Mouse (Mus musculus) bone marrow, adult 2 months (tissue): Measurements from ENCODE around the gene A630095N17Rik. TPM values are rescaled to one million over a fixed set of nuclear protein-coding genes. Genes with fewer than 3 reads are reported as not detected.
A peak's percentile ranks its signal among the peaks of the same experiment; 100 is the strongest.
"Not testable (repeated sequence)": the region's sequence is repeated elsewhere in the genome, so short reads cannot be mapped to it uniquely, and the experiment has no call there.

Source experiments
- H3K27ac ChIP-seq: fragments of 200-500 bp; 2 replicates; pipeline ENCODE4 v1.5.1; 2012; ENCODE audit warnings: low read depth, mild to moderate bottlenecking, control low read depth, inconsistent platforms, low read length; ENCODE audit not compliant: control insufficient read depth, poor library complexity, insufficient read depth
- H3K4me1 ChIP-seq: fragments of 200-500 bp; 2 replicates; pipeline ENCODE4 v1.6.1; 2011; ENCODE audit warnings: low read length; ENCODE audit not compliant: control insufficient read depth, insufficient read depth
- H3K4me3 ChIP-seq: fragments of 200-500 bp; replicated peaks from 2 replicates; pipeline ENCODE3; 2011; ENCODE audit warnings: mild to moderate bottlenecking, low read depth, low read length, control low read depth; ENCODE audit not compliant: control insufficient read depth
- CTCF ChIP-seq: fragments of 200-500 bp; IDR thresholded peaks from 2 replicates; pipeline ENCODE4 v1.5.1; 2011; ENCODE audit warnings: low read length, control low read depth; ENCODE audit not compliant: control insufficient read depth, insufficient read depth
- POLR2A ChIP-seq: fragments of 200-500 bp; IDR thresholded peaks from 2 replicates; pipeline ENCODE4 v1.6.1; 2011; ENCODE audit warnings: low read depth, mild to moderate bottlenecking, control low read depth, low read length, borderline replicate concordance; ENCODE audit not compliant: control insufficient read depth
- WGBS: fragments of 180-500 bp; shearing (Covaris S2); methylation state at CpG from one replicate; pipeline ENCODE4 v1.1.7; 2018; 5-methylcytosine and 5-hydroxymethylcytosine counted together
- polyA plus RNA-seq: library from polyadenylated mRNA; stranded (reverse); fragments of >200 nt; gene quantifications from 2 replicates; pipeline ENCODE4 v1.2.4, GENCODE M21; 2011; ENCODE audit warnings: low replicate concordance; ENCODE audit not compliant: missing spikeins, insufficient read depth, insufficient read length

Gene A630095N17Rik
- polyA plus RNA-seq, 1 experiment, result not detected

GRCm38 (mm10) chr1:75247071-75247930, 15.4 kb upstream of the A630095N17Rik start:
- TF ChIP-seq POLR2A (no peak), CTCF (no peak)
- H3K4me3 ChIP-seq, result no peak overlapping the region
- peaks cover 1% of the 10 kb centered on the region for H3K4me1 ChIP-seq
- 91% methylated on average over 16 of the region's 16 CpGs for WGBS
- H3K27ac ChIP-seq, result no peak overlapping the region

GRCm38 (mm10) chr1:75244836-75245235, 12.9 kb upstream of the A630095N17Rik start:
- TF ChIP-seq POLR2A (no peak), CTCF (no peak)
- H3K27ac ChIP-seq, result no peak overlapping the region
- no peak overlapping the region for H3K4me3 ChIP-seq
- 63% methylated on average over 4 of the region's 4 CpGs for WGBS
- H3K4me1 ChIP-seq, result no peaks in the 10 kb centered on the region

- Histone ChIP-seq H3K4me1 (no peaks in the 10 kb centered on the region), H3K27ac (no peak overlapping the region), H3K4me3 (no peak overlapping the region)
- TF ChIP-seq CTCF (no peak), POLR2A (no peak)
- WGBS, result 97% methylated on average over 12 of the region's 12 CpGs
Measured at GRCm38 (mm10) chr1:75244175-75244826, 12.4 kb upstream of the A630095N17Rik start.

GRCm38 (mm10) chr1:75243411-75243810, 11.5 kb upstream of the A630095N17Rik start:
- H3K4me1 ChIP-seq, result no peaks in the 10 kb centered on the region
- 93% methylated on average over 14 of the region's 14 CpGs for WGBS
- H3K27ac ChIP-seq, result no peak overlapping the region
- no peak for TF ChIP-seq CTCF
- TF ChIP-seq POLR2A, result no peak
- H3K4me3 ChIP-seq, result no peak overlapping the region

- no peak for TF ChIP-seq CTCF
- no peak for TF ChIP-seq POLR2A
- H3K27ac ChIP-seq, result no peak overlapping the region
- peaks cover 1% of the 10 kb centered on the region for H3K4me1 ChIP-seq
- H3K4me3 ChIP-seq, result no peak overlapping the region
- WGBS, result 89% methylated on average over 10 of the region's 10 CpGs
Measured at GRCm38 (mm10) chr1:75239591-75239990, 7.7 kb upstream of the A630095N17Rik start.

- TF ChIP-seq CTCF, result no peak
- TF ChIP-seq POLR2A, result peak; percentile 80
- 1% methylated on average over 63 of the region's 64 CpGs for WGBS
- Histone ChIP-seq H3K27ac (peak within 1 kb of the TSS; percentile 91), H3K4me1 (peaks cover 1% of the 10 kb centered on the region), H3K4me3 (peak within 1 kb of the TSS; percentile 69)
Measured at GRCm38 (mm10) chr1:75236117-75237050, 4.5 kb upstream of the A630095N17Rik start, which contains the start of gene Dnajb2. Gene Dnajb2, plus strand, starts transcription at chr1:75236406.

- WGBS, result under 1% methylated on average over 8 of the region's 8 CpGs
- no peak for TF ChIP-seq POLR2A
- TF ChIP-seq CTCF, result peak; percentile 84
- Histone ChIP-seq H3K27ac (no peak overlapping the region), H3K4me3 (no peak overlapping the region), H3K4me1 (peaks cover 1% of the 10 kb centered on the region)
Measured at GRCm38 (mm10) chr1:75234606-75235005, 2.7 kb upstream of the A630095N17Rik start.

- not testable (repeated sequence) for H3K4me1 ChIP-seq, H3K4me3 ChIP-seq, H3K27ac ChIP-seq
- 79% methylated on average over 4 of the region's 4 CpGs for WGBS
Measured at GRCm38 (mm10) chr1:75232489-75232888, 587 bp upstream of the A630095N17Rik start.
